Mouse (Mus musculus): ENCODE measurements around the gene Cby1.
"Not testable (repeated sequence)": the region's sequence is repeated elsewhere in the genome, so short reads cannot be mapped to it uniquely, and the experiment has no call there.

Gene Cby1

DNA sequence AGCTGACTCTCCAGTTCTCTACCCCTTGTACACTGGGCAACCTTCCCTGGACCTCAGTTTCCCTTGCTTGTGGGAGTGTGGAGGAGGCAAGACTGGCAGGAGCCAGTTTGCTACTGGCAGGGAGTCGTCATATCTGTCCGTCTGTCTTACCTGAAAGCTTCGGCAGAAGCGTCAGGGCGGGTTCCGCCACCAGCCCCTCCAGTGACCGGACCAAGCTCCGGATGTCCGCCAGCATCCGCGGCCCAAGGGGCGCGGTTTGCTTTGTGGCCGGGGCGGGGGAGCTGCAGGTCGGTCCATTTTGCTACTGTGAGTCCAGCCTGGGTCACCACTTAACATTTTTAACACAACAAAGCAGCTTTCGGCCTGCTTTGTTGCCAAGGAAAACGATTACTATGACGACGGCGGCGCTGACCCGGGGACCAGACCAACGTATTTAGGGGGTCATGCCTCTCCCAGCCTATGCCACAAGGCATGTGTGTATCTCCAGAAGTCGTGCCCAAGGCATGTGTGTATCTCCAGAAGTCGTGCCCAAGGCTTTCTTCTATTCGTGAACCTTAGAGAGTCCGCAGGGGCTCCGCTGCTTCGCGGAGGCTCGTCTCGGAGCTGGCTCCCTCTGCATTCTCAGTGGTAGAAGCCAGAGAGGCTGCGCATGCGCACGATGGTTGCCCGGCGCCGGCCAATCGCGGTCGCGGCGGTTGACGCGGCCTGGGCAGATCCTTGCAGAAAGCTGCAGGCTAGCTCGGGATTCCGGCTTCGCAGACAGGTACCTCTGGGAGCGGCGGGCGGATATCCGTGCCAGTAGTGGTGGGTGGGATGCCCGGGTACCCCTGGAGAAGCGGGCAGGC lies at the start of gene Cby1, which contains the start of gene Fam227a:
Gene Cby1, plus strand, starts transcription at position 669 of the 845 bp plus-strand sequence.
Gene Fam227a, minus strand, starts transcription at position 426 of the 845 bp plus-strand sequence.
- DNase-seq (ENCODE audit: low spot score in 2 of 2): peak; percentile 93 to 94

DNA sequence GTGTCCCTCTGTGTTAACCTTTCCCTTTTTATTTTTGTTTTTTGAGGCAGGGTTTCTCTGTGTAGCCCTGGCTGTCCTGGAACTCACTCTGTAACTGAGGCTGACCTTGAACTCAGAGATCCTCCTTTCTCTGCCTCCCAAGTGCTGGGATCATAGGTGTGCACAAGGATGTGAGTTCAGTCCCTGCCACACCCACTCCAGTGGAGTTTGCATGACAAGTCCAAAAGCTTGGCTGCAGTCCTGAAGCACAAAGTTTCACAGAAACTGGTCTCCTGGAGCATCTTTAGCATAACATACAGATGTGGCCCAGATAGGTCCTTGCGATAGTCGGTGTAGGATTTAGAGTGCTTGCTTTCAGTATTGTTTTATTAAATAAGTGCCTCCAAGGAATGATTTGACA lies 49.8 kb upstream of the Cby1 start:
- DNase-seq (ENCODE audit: low spot score in 2 of 2): no peak

DNA sequence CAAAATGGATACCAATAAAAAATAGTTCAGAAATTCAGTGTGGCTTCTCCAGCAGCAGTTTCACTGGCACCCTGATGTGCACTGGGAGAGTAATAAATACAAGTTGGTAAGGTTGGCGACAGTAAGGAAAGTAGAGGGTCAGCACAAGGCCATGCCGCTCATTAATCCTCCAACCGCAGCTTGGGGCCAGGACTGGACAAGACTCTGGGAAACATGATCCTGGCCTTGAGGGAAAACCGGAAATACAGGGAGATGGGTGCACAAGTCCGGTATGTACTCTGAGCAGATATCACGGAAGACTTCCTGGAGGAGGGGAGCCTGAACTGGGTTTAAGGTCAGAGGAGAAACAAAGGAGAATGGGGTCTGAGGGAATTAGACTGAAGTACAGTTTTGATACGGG lies 43.5 kb upstream of the Cby1 start:
- no peak for DNase-seq (ENCODE audit: low spot score in 2 of 2)

DNA sequence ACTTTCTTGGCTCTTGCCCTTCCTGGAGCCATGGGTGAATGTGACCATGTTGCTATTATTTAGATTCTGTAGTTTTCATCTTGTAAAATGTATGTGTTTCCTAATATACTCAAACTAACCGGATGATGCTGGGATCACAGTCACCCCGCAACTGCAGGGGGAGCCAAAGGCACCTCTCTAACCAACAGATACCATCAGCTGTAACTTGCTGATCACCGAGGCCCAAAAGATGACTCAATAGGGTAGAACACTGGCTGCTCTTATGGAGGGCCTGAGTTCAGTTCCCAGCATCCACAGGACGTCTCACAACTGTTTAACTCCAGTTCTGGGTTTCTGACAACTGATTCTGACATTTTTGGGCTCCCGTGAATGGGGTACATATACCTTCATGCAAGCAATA lies 42.3 kb upstream of the Cby1 start:
- DNase-seq (ENCODE audit: low spot score in 2 of 2): no peak

DNA sequence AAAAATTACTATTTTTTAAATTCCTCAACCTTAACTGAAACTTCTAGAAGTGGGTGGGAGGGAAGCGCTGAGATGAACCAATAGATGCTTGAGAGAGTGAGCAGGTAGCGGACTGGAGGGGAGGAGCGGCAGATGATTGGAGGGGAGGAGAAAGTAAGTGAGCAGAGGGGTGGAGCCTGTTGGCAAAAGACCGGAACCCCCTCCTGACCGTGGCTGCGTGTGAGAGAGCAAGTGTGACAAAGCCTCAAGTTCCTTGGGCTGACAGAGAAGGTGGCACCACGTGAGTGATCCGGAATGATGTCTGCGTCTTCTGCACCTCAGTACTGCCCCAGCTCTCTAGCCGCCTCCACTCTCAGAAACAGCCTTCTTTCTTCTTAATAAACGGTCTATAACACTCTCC lies 41.9 kb upstream of the Cby1 start:
- no peak for DNase-seq (ENCODE audit: low spot score in 2 of 2)

DNA sequence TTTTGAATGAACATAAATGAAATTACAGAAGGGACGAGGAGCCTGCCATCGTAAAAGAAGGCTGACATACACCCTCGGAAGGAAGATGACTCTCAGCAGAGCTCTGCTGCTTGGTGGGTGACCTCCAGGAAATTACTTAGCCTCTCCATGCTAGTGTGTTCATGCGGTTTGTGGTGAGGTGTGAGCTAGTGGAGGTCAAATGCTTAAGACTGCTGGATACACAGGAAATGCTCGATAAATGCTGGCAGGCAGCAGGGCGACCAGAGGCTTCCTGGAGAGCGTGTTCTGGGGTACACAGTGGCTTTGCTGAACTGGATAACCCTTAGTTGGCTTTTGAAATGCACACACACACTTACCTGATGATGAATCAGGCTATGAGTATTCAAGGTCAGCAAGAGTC lies 40.5 kb upstream of the Cby1 start:
- DNase-seq (ENCODE audit: low spot score in 2 of 2): no peak

DNA sequence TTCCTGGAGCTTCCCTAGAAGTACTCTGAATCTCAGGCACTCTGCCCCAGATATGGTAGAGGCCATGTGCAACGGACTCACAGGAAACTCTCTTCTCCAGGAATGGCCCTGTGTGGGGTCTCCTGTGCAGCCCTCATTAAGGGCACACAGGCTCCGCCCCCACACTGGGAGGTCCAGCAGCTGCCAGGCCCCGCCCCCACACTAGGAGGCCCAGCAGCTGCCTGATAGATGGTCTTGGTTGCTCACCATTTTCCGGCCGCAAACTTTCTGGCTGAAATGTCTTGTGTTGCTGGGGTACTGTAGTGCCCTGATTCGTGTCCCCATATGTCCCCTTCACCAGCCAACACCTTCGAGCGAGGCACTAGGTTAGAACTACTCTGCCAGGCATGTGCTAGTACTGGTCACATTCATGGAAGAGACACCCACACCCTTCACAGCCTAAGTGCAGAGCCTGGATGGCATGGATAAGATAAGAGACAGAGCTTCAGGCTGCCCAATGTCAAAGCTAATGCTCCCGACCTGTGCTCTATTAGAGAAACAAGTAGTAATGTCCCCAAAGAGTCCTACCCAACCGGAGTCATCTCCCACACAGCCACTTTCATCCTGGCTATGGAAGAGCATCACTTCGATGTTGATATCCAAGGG lies 39.1 kb upstream of the Cby1 start:
- DNase-seq (ENCODE audit: low spot score in 2 of 2): no peak

DNA sequence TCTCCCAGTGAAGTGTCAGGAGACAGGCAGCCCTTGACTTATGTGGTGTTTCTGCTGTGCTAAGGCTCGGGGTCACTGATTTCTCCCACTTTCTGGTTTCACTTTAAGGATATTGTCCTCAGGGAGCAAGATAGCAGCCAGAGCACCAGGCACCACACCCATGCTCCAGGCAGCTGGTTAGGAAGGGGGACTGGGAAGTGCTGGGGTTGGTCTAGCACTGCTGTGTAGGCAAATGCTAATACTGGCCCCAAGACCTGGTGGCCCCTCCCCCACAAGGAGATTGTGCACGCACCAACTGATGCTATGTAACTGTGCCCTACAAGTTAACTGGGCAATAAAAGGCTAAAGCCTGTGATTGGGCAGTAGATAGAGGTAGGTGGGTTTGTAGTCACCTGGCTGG lies 28.5 kb upstream of the Cby1 start:
- no peak for DNase-seq (ENCODE audit: low spot score in 2 of 2)

DNA sequence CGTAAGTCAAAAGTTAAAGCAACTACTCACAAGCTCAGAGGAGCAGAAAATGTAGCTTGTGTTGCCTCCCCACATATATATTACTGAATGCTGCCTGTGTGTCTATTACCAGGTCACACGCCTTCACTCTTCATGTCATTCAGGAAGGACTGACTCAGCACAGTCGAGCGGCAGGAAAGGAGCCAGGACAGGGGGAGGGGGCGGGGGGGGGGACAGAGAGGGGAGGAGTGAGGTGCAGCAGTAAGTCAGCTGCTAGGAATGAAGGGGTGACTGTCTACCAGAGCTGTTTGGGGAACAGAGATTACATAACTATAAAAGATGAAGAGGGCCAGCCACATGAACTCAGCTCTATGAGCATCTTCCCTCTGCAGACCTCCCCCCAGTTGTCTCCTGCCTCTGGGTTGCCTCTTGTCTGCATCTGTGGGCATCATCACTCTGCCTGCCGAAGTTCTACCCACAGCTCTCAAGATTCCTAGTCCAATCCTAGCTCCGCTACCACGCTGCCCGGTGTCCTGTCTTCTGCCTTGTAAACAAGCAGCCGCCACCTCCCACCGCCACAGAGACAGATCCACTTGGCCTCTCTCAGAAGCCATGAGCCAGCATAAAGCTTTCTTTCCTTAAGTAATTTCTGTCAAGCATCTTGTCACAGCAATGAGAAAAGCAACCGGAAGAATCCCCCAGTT lies 17.7 kb upstream of the Cby1 start:
- DNase-seq (ENCODE audit: low spot score in 2 of 2): no peak

DNA sequence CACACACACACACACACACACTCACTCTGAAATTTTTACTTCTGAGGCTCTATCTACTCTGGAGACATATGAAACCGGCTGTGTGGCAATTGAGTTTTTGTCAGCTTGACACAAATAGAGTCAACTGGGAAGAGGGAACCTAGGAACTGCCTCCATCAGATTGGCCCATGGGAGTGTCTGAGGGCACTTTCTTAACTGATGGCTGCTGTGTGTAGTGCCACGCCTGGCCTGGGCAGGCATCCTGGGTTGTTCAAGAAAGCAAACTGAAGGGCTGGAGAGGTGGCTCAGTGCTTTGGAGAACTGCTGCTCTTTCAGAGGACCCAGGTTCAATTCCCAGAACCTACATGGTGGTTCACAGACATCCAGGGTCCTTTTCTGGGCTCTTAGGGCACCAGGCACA lies 13.5 kb upstream of the Cby1 start:
- DNase-seq (ENCODE audit: low spot score in 2 of 2): no peak

DNA sequence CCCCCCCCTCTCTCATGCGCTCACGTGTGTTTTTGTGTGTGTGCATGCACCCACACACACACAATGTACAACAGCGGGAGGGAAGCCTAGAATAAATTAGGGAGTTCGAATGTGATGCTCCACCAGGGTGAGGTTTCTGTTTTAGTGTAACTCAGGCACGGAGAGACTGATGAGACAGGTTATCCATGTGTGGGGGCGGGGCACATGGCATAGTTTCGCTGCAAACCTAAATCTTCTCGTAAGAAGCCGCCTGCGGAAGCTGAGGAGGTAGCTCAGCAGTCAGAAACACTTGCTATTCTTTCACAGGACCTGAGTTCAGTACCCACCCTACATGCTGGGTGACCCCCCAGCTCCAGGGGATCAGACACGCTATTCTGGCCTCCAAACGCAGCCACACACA lies 10.9 kb upstream of the Cby1 start:
- no peak for DNase-seq (ENCODE audit: low spot score in 2 of 2)

DNA sequence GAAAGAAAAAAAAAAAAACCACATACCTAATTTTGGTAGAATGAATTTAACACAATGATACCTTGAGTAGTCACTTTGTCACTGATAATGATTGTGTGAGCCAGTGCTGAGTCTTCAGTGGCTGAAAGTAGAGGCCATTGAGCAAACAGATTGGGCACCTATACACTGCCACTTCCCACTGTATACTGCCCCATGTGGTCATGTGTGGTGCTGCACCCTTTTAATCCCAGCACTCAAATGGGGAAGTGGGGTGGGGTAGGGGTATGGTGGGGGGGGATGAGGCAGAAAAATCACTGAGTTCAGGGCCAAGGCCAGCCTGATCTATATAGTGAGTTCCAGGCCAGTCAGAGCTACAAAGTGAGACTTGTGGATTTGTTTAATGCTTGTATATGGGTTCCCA lies 8.4 kb upstream of the Cby1 start:
- no peak for DNase-seq (ENCODE audit: low spot score in 2 of 2)

DNA sequence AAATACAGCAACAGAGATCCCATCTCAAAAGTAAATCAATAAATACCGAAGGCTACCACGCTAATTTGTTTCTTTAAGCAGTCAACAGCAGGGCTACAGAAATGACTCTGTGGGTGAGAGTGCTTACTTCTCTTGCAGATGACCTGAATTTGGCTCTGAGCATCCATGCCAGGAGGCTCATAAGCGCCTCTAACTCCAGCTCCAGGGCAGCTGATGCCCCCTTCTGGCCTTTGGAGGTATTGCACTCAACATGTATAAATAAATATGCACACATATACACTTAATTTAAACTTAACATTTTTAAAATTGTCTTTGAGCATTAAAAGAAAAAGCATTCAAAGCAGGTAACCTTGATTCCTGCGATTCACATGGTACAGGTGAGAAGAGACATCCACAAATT lies 7.5 kb upstream of the Cby1 start:
- DNase-seq (ENCODE audit: low spot score in 2 of 2): no peak

DNA sequence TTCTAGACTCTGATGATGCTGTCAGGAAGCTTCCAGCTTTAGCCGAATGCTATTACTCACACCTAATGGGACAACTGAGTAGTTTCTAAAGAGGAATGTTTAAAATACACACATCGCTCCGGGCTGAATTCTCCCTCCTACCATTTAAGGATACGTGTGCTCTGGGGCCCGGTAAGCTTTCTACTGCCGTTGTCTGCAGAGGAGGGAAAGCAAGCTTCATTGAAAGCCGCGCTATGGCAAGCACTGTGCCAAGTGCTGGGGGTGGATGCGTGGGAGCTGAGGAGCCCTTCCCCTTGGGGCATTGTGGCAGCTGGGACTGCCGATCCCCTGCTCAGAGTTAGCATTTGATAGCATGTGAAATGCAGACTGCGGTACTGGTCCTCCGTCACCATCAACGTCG lies 2.5 kb upstream of the Cby1 start:
- no peak for DNase-seq (ENCODE audit: low spot score in 2 of 2)

DNA sequence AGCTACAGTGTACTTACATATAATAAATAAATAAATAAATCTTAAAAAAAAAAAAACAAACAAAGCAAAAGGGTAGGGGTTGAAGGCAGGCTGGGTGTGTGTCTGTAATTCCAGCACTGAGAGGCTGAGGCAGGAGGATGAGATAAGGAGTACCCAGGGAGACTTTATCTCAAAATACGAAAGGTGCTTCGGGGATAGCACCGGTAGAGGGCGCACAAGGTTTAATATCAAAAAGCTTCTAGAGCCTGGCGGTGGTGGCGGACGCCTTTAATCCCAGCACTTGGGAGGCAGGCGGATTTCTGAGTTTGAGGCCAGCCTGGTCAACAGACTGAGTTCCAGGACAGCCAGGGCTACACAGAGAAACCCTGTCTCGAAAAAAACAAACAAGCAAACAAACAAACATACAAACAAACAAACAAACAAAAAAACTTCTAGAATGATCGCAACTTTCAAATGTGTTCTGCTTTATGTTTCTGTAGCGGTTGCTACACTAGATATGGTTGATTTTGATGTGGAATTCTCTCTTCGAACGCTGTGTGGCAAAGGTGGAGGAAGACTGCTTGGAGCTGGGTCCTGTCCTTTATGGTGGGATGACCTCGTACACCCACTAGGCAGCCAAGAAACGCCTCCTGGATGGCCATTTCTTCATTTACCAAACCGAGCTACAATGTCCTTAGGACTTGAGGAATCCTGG lies 1.0 kb upstream of the Cby1 start:
- DNase-seq (ENCODE audit: low spot score in 2 of 2): peak; percentile 60 to 81

DNA sequence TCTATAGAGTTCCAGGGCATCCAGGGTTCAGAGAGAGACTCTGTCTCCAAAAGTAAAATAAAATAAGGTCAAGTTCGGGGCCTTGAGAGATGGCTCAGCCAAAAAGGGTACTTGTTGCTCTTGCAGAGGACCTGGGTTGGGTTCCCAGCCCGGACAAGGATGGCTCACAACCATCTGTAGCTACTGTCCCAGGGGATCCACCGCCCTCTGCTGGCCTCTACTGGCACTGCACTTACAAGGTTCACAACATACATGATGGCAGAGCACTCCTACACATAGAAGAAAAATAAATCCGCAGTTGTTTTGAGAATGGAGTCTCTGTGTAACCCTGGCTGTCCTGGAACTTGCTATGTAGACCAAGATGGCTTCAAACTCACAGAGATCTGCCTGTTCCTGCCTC lies 2.9 kb downstream of the Cby1 start:
- DNase-seq (ENCODE audit: low spot score in 2 of 2): no peak

DNA sequence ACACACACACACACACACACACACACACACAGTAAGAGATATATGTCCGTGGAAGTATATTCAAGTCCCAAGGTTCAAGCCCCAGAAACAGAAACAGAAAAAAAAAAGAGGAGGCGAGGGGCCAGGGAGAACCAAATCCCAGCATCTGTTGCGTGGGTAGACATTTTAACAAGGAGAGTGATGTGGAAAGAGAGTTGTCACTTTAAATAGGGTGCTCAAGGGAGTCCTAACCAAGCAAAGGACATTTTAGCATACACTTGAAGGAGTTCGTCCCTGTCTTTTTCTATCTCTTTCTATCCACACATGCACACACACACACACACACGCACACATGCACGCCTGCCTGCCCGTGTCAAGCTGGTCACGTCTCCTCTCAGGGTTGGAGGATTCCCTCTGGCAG lies 5.7 kb downstream of the Cby1 start:
- no peak for DNase-seq (ENCODE audit: low spot score in 2 of 2)

DNA sequence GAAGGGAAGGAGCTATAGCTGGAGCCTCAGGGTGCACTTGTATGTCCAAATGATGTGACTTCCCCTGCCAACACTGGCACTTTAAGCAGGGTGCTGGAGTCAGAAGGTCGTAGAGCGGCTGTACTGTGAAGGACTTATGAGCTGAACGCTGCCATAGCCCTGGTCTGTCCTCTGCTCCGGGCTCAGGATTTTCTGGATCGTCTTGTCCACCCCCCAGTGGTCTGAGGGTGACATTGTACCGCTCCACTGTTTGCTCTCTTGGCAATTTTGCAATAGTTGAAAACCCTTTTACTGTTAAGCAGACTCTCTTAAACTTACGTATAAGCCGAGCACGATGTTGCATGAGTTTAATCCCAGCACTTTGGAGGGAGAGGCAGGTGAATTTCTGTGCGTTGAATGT lies 10.2 kb downstream of the Cby1 start:
- no peak for DNase-seq (ENCODE audit: low spot score in 2 of 2)

DNA sequence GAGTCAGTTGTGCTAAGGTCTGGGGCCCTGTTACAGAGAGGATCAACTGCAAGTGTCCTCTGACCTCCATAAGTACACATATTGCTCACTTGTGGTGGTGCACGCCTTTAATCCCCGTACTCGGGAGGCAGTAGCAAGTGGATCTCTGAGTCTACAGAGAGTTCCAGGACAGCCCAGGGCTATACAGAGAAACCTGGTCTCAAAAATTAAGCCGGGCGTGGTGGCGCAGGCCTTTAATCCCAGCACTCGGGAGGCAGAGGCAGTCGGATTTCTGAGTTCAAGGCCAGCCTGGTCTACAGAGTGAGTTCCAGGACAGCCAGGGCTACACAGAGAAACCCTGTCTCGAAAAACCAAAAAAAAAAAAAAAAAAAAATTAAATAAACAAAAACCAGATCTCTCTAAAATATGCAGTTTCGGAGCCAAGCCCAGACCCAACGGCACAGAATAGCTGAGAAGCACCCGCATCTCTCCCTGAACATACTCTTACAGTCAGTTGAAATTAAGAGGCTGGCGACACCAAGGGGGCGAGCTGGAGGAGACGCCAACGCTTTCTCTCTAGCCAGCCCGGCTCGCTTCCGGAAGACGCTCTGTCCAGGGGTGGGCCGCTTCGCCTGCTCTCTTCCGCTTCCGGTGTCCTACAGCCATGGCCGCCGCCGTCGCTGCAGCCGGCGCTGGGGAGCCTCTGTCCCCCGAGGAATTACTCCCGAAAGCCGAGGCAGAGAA lies 11.4 kb downstream of the Cby1 start, which contains the start of gene Tomm22:
Gene Tomm22, plus strand, starts transcription at position 613 of the 723 bp plus-strand sequence.
- DNase-seq (ENCODE audit: low spot score in 2 of 2): peak; percentile 86 to 90

DNA sequence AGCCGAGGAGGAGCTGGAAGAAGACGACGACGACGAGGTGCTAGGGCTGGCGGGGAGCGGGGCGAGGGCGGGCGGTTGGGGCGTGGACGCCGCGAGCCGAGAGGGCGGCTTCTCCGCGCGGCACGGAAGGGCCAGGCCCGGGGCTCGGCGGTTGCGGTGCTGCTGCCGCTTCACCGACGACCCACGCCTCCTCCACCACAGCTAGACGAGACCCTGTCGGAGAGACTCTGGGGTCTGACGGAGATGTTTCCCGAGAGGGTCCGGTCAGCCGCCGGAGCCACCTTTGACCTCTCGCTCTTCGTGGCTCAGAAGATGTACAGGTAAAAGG lies 11.9 kb downstream of the Cby1 start:
- no peak for DNase-seq (ENCODE audit: low spot score in 2 of 2)

DNA sequence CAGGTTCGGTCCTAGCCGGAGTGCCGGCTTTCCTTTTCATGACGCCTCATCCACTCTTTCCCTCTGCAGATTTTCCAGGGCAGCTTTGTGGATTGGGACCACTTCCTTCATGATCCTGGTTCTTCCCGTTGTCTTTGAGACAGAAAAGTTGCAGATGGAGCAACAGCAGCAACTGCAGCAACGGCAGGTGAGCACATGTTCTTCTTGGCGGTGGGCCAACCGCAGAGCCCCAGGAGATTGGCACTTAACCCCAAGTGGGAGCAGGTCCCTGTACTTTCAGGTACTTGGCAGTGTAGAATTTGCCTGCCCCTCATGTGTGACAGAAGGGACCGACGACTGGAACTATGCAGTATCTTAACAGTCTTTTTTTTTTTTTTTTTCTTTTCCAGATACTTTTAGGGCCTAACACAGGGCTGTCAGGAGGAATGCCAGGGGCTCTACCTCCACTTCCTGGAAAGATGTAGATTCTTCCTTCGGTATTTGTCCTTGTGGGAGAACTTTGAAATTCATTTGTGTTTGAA lies 12.9 kb downstream of the Cby1 start:
- not testable (repeated sequence) for DNase-seq (ENCODE audit: low spot score in 2 of 2)

Data from heart, adult 9 months (tissue).